Mouse (Mus musculus) megakaryocyte-erythroid progenitor cell, adult 5-6 weeks (primary cell): ENCODE data around the gene Cntrl. TPM values are rescaled to one million over a fixed set of nuclear protein-coding genes. Genes with fewer than 3 reads are reported as not detected.

Experiments used
- ATAC-seq: replicated peaks from 2 replicates; pipeline ENCODE4 v1.8.0; 2016; ENCODE audit warnings: mild to moderate bottlenecking, inconsistent platforms; ENCODE audit not compliant: severe bottlenecking, poor library complexity, low FRiP score, low TSS enrichment
- total RNA-seq, 2 experiments: library from RNA; stranded (forward) in 1 of 2; stranded (reverse) in 1 of 2; fragments of 200-1000, 215-1000 nt in 1 of 2; fragments of >200 nt in 1 of 2; fragmentation: Nextera tagmentation in 1 of 2; gene quantifications; 2 replicates each; pipeline ENCODE4 v1.2.3; 2014 to 2017

Gene Cntrl
- 61.4 and 85.8 TPM in 2 replicates for total RNA-seq (2014; fragmentation: Nextera tagmentation)
- total RNA-seq (2017), result 69.3 and 108 TPM in 2 replicates

- ATAC-seq, result peak; percentile 94
These were observed at the start of gene Cntrl for GRCm38 (mm10) chr2:35109141-35109923. Gene Cntrl, plus strand, starts transcription at chr2:35109492.

GRCm38 (mm10) chr2:35060256-35060655 lies 49.0 kb upstream of the Cntrl start:
- no peak for ATAC-seq

- no peak for ATAC-seq
These were observed 48.4 kb upstream of the Cntrl start for GRCm38 (mm10) chr2:35060897-35061296.

GRCm38 (mm10) chr2:35061338-35061737 lies 48.0 kb upstream of the Cntrl start, which contains the start of gene Hc:
Gene Hc, minus strand, starts transcription at chr2:35061438.
- no peak for ATAC-seq

GRCm38 (mm10) chr2:35063333-35064030 lies 45.8 kb upstream of the Cntrl start:
- ATAC-seq, result no peak

- no peak for ATAC-seq
These were observed 42.7 kb upstream of the Cntrl start for GRCm38 (mm10) chr2:35066525-35067082.

- ATAC-seq, result no peak
These were observed 42.2 kb upstream of the Cntrl start for GRCm38 (mm10) chr2:35067117-35067516.

GRCm38 (mm10) chr2:35069124-35069523 lies 40.2 kb upstream of the Cntrl start:
- no peak for ATAC-seq

- ATAC-seq, result no peak
These were observed 39.0 kb upstream of the Cntrl start for GRCm38 (mm10) chr2:35070275-35070674.

GRCm38 (mm10) chr2:35072547-35072946 lies 36.7 kb upstream of the Cntrl start:
- no peak for ATAC-seq

GRCm38 (mm10) chr2:35074328-35074727 lies 35.0 kb upstream of the Cntrl start:
- no peak for ATAC-seq

GRCm38 (mm10) chr2:35079166-35079565 lies 30.1 kb upstream of the Cntrl start:
- ATAC-seq, result no peak

GRCm38 (mm10) chr2:35087418-35087817 lies 21.9 kb upstream of the Cntrl start:
- ATAC-seq, result no peak

GRCm38 (mm10) chr2:35100529-35100928 lies 8.8 kb upstream of the Cntrl start:
- ATAC-seq, result no peak

- ATAC-seq, result no peak
These were observed 7.8 kb upstream of the Cntrl start, which contains the start of gene AI182371 for GRCm38 (mm10) chr2:35101443-35101842. Gene AI182371, minus strand, starts transcription at chr2:35101543.

- ATAC-seq, result no peak
These were observed 6.5 kb upstream of the Cntrl start for GRCm38 (mm10) chr2:35102777-35103176.

GRCm38 (mm10) chr2:35103558-35103957 lies 5.7 kb upstream of the Cntrl start:
- ATAC-seq, result no peak

- no peak for ATAC-seq
These were observed 4.4 kb upstream of the Cntrl start for GRCm38 (mm10) chr2:35104843-35105242.

GRCm38 (mm10) chr2:35107984-35108635 lies 1.2 kb upstream of the Cntrl start:
- no peak for ATAC-seq

GRCm38 (mm10) chr2:35108712-35109111 lies 580 bp upstream of the Cntrl start:
- ATAC-seq, result peak; percentile 43
